Mouse (Mus musculus) left cerebral cortex, adult 18-20 months (tissue): Measurements from ENCODE around the gene Tead1. TPM values are rescaled to one million over a fixed set of nuclear protein-coding genes. Genes with fewer than 3 reads are reported as not detected.

Experiments used
- DNase-seq, 2 experiments: peaks; one replicate each; pipeline ENCODE4 v3.0.0; 2021 to 2022; ENCODE audit warnings: low spot score in 2 of 2, mixed read lengths in 1 of 2
- total RNA-seq, 2 experiments: library from RNA; stranded (reverse); gene quantifications; 2 replicates each; pipeline ENCODE4 v1.2.3; 2021

Gene Tead1
- total RNA-seq, 2 experiments from 2014 or later: 10.7 to 10.8 TPM

GRCm38 (mm10) chr7:112684626-112685561 lies 5.8 kb downstream of the Tead1 start:
- no peak for DNase-seq

DNA sequence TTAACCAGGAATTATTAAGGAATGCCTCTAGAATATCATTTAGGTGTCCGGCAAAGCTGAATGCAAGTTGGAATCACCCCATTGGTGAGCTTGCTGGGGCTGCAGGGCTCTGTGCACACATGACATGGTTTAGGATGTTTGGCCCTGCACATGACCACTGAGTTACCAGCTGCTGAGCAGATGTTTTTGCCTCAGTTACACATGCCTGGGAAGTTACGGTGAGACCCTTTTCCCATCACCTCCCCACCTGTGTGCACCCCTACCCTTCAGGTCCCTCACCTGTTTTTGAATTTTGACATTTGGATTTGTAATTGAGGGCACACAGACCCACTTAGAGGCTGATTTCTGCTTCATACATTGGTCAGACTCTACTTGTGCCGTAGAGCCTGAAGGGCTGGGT lies 6.9 kb downstream of the Tead1 start:
- no peak for DNase-seq

DNA sequence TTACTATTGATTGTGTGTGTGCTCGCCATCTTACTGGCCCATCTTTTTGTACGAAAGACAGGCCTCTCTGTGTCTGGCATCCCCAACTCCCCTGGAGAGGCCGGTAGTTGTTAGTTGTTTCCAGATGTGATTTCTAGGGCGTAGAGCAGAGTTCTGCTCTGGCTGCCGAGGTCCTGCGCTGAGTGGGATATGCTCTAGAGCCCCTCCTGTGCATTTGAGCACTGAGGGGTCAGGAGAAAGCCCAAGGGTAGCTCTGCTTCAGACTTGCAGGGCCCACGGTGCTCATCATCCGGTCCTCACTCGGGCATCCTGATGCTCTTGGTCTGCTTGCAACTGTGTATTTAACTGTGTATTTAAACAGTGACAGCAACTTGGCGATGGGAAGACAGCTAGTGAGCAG lies 7.5 kb downstream of the Tead1 start:
- DNase-seq: no peak

DNA sequence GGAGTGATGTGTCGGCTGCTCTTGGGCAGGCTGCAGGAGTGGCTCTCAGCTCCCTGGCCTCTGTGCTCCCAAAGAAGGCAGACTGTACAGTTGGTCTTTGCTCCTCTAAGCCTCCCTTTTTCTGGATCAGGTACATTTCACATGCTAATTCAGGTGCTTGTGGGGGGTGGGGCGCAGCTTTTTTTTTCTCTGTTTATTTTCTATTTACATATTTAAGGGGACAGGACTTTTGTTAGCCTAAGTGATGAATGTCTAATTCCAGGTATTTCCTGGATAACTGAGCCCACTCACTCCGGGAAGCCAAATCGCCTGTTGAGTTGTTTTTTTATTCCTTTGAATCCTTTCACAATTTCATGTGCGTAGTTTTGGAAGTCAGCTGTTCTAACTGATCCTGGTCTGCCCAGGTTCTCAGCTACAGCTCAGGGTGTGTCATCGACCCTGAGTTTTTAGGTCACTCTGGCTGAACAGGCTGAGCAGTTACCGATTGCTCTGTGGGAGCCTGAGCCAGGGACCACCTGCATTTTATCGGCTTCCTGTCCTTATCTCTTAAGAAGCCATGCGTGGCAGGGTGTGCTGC lies 9.4 kb downstream of the Tead1 start:
- DNase-seq: no peak

GRCm38 (mm10) chr7:112690836-112691781 lies 12.0 kb downstream of the Tead1 start:
- DNase-seq: no peak

GRCm38 (mm10) chr7:112693566-112693965 lies 14.4 kb downstream of the Tead1 start:
- no peak for DNase-seq

DNA sequence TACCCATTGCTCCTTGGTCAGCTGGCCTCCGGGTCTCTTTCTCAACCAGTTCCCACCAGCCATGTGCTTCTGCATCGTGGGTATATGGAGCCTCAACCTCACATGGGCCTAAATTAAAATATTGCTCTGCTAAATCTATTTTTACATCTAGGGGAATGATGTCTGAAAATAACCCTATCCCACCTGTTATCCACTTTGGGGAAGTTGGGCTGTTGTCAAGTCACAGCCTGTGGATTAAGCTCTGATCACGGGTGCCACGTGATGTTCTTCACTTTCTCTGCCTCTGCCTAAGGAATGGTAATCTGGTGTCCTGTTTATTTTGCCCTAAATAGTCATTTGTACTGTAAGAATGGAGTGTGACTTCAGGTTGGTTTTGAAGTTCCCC lies 17.7 kb downstream of the Tead1 start:
- no peak for DNase-seq

DNA sequence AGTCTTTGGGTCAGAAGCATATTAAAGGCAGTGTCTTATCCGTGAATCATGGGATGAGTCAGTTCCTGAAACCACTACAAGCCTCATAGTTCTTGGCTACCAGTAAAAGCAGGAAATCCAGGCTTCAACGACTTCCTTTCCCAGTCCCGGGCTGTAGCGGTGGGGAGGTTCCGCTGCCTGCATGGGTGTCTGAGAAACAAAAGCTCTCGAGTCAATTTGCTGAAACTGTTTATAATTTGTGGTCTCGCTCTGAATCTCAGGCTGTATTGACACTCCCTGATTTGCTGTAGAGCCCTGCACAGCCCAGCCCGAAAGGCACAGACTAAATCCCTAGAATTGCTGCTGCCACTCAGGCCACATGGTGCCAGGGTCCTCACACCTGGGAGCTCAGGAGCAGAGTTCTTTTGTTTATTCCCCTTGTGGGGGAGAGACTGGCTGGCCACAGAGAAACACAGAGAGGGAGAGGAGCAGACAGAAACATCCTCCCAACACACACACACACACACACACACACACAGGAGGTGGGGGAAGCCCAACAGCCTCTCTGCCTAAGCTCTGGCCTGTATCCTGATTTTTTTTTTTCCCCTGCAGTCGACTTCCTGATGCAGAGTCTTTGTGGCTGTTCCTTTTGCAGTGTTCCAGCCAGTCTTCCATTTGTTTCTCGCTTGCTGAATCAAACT lies 18.2 kb downstream of the Tead1 start:
- no peak for DNase-seq

- no peak for DNase-seq
These were observed 21.0 kb downstream of the Tead1 start for GRCm38 (mm10) chr7:112700082-112700481.

DNA sequence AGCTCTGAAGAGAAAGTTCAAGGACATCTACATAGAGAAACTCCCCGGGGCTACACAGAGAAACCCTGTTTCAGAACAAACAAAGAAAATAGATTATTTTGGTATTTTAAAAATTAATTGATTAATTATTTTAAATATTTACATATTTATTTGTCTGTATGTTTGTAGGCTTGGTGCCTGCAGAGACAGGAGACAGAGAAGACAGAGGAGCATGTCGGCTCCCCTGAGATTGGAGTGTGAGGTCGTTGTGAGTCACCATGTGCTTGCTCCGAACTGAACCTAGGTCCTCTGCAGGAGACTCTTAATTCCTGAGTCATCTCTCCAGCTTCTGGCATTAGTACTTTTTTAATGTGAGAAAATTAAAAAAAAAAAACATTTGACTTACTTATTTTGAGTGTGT lies 24.2 kb downstream of the Tead1 start:
- no peak for DNase-seq

GRCm38 (mm10) chr7:112705870-112706269 lies 26.8 kb downstream of the Tead1 start:
- DNase-seq: no peak

GRCm38 (mm10) chr7:112706756-112707155 lies 27.6 kb downstream of the Tead1 start:
- DNase-seq: no peak

- no peak for DNase-seq
These were observed 31.4 kb downstream of the Tead1 start for GRCm38 (mm10) chr7:112710409-112711107.

- no peak for DNase-seq
These were observed 32.9 kb downstream of the Tead1 start for GRCm38 (mm10) chr7:112711977-112712376.

GRCm38 (mm10) chr7:112713509-112713908 lies 34.4 kb downstream of the Tead1 start:
- DNase-seq: no peak

DNA sequence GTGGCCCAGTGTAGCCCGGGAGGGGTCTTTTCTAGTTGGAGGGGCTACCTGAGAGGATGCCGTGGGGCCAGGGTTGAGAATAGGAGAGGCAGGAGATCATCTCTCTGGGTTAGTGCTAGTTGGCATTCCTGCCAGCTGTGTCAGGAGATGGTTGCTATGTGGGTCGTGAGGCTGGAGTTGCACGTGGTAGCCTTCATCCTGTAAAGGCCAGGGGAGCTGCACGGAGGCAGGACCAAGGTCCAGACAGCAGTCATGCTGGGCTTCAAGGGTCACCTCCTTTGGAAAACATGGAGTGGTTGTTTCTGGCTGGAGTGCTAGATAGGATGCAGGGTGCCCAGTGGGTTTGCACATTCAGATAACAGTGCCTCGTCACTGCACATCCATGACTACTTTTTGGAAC lies 35.7 kb downstream of the Tead1 start:
- DNase-seq: no peak

DNA sequence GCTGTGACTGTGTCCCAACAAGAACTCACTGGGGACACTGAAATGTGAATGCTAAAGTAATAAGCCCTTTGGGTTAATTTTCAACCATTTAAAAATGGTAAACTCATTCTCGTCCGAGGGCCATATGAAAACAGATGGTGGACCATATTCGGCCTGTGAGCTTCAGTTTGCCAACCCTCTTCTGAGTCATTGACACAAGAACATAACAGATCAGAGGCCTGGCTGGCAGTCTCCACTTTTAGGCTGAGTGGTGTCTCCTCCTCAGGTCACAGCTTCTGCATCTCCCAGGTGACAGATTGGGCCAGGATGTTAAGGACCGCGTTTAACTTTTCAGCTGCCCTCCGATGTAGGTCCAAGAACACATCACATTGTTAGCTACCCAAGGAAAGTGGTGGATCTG lies 37.6 kb downstream of the Tead1 start:
- no peak for DNase-seq

DNA sequence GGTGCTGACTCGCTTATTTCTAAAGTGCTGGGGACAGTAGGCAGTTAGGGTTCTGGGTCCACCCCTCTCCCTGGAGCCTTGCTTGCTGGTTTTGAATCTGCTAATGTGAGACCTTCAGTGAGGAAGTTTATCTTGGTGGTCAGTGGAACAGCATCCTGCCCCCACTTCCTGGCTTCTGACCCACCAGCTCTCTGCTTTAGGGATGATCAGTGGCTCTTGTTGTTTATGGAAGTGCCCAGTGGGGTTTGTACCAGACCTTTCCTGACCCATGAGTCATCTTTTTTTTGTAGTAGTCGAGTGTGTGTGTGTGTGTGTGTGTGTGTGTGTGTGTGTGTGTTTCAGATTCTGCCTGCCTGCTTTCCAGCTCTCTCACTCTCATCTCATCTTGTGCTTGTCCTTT lies 38.6 kb downstream of the Tead1 start:
- no peak for DNase-seq

DNA sequence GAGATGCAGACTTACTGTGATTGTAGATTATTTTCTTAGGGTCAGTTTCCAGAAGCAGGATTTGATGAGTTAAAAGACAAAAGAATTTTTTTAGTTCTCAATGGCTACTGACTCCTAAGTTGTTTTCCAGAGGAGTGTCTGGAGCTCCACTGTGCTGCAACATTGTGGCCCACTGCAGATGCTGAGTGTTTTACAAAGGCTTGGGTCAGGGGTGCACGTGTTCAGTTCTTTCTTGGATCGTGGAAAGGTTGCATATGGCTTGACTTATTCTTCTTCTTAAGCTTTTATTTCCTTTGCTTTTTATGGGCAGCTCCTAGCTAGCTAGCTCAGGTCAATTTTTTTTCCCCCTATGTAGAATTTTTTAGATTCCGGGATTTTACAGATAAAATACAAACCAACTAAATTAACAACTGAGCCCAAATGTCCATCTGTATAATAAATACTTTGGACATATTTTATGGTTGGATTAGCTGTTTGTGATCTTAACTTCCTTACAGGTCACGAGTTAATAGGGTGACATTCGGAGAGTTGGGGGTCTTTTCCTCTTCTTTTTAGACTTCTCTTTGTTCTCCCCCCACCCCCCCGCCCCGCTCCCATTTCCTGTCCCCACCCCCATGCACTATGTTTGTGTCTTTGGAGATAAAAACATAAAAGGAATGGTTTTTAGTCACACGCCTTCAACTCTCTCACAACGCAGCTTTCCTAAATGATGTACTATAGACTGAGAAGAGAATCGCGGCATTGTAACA lies 40.5 kb downstream of the Tead1 start:
- no peak for DNase-seq
